Mouse (Mus musculus) bone marrow macrophage, adult 2 months (primary cell): ENCODE measurements at regions not wholly inside any gene's neighbourhood (a gene's known extent, or its start where the extent isn't known, plus 50 kb on each side); places are given as distances from the start of the nearest gene placed in this dataset.

Experiments used
- CTCF ChIP-seq: IDR thresholded peaks from 2 replicates; pipeline ENCODE4 v1.5.1; 2012; ENCODE audit warnings: low read depth, mild to moderate bottlenecking, low read length, moderate library complexity
- POLR2A ChIP-seq: IDR thresholded peaks from 2 replicates; pipeline ENCODE4 v1.6.1; 2012; ENCODE audit warnings: mild to moderate bottlenecking, low read depth, low read length, borderline replicate concordance

DNA sequence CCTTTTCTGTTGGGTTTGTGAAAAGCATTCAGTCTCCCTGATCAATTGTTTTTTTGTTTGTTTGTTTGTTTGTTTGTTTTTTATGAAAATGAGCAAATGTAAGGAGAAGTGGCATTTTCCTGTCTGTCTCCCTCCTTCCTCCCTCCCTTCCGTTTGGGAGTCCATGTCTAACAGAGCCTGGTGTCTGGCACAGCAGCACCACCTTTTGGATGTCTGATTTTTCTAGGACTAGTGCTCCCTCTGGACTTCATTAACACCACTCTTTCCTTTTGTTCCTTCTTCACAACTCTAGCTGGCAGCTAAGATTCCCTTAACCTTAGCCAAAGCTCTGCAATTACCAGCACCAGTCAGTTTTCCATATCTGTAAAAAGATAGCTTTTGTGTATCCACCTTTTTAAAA lies 175.6 kb upstream of the Rap2b start:
- TF ChIP-seq CTCF (no peak), POLR2A (no peak)
